Mouse (Mus musculus): ENCODE results near the gene Omp. TPM values are rescaled to one million over a fixed set of nuclear protein-coding genes. Genes with fewer than 3 reads are reported as not detected.

The Omp gene
- under 1 TPM; 0.16 to 0.20 TPM for polyA plus RNA-seq (2012; fragmentation: generic; extraction: Trizol)

GRCm38 (mm10) chr7:98145402-98145801 is at the start of gene Omp:
Gene Omp, minus strand, starts transcription at chr7:98145502.

GRCm38 (mm10) chr7:98177929-98178559 is 32.7 kb upstream of the Omp start, which contains the start of gene Capn5:
Gene Capn5, minus strand, starts transcription at chr7:98178274.

GRCm38 (mm10) chr7:98119179-98119960 is 25.9 kb downstream of the Omp start, which contains the start of gene Myo7a:
Gene Myo7a, minus strand, starts transcription at chr7:98119524.

Other genes starting within 250 kb of the Omp start
- gene Gdpd4, start 225.5 kb downstream of the Omp start, polyA plus RNA-seq (2012; fragmentation: generic; extraction: Trizol): not detected
- gene Myo7a, start 26.0 kb downstream of the Omp start, polyA plus RNA-seq (2012; fragmentation: generic; extraction: Trizol): 1 to 10 TPM in 1 of 2 experiments, under 1 TPM in 1; 0.11 to 3.2 TPM
- gene Capn5, start 32.8 kb upstream of the Omp start, polyA plus RNA-seq (2012; fragmentation: generic; extraction: Trizol): 1 to 10 TPM; 1.7 to 8.3 TPM
- gene B3gnt6, start 54.0 kb upstream of the Omp start, polyA plus RNA-seq (2012; fragmentation: generic; extraction: Trizol): under 1 TPM in 1 of 2 experiments, not detected in 1; 0.20 TPM
- gene Acer3, start 175.7 kb upstream of the Omp start, polyA plus RNA-seq (2012; fragmentation: generic; extraction: Trizol): 10 to 100 TPM in 1 of 2 experiments, 1 to 10 TPM in 1; 1.2 to 20.3 TPM
- gene Tsku, start 215.8 kb upstream of the Omp start, polyA plus RNA-seq (2012; fragmentation: generic; extraction: Trizol): 10 to 100 TPM in 1 of 2 experiments, 1 to 10 TPM in 1; 5.0 to 25.5 TPM

Data from C3H10T1/2 (cell line).